ENCODE assay signal across 12 mouse cellular contexts in genomic region chr8:107244218-107244617, GRCm38 (mm10). TPM values are rescaled to one million over a fixed set of nuclear protein-coding genes. Genes with fewer than 3 reads are reported as not detected.
A peak's percentile ranks its signal among the peaks of the same experiment; 100 is the strongest.
DNase-seq lines count a peak whose midpoint lies in the region; TF ChIP-seq lines count a peak whose summit lies in the region.
"Had no signal": no experiment of that assay in that cellular context is flagged by ENCODE, and none has a peak within 500 bp of the region (broad histone marks: within the 10 kb centered on the region; RNA-seq: fewer than 3 reads in every experiment).

No protein-coding gene starts in this region.

- no peak for TF ChIP-seq CTCF in embryonic fibroblast, embryonic 13.5 days (IDR thresholded peaks at IDR 0.05; ENCODE audit: borderline replicate concordance, insufficient read depth, low read length)

- no peaks in the 10 kb centered on the region for H3K79me2 ChIP-seq in myocyte (ENCODE audit: control insufficient read depth, insufficient read depth)

- H3K4me3 ChIP-seq in embryonic fibroblast, embryonic 13.5 days (ENCODE audit: insufficient read depth, low read length) = no peak overlapping the region
- no peak overlapping the region for H3K4me3 ChIP-seq in myocyte
- H3K4me3 ChIP-seq: hindbrain, embryonic 12.5 days; midbrain, embryonic 12.5 days had no signal

- no peak for TF ChIP-seq POLR2A in embryonic fibroblast, embryonic 13.5 days (IDR thresholded peaks at IDR 0.05; ENCODE audit: low read depth, low read length)
- TF ChIP-seq POLR2A in myocyte (IDR thresholded peaks at IDR 0.05; ENCODE audit: insufficient read length, low read depth) = no peak

- DNase-seq in layer of hippocampus, adult 11-12 months (ENCODE audit: low spot score) = peak; percentile 28
- DNase-seq in layer of hippocampus, postnatal 10 days (ENCODE audit: low spot score in 2 of 2) = no peak
- DNase-seq in urinary bladder, postnatal 36 days (ENCODE audit: low spot score in 2 of 2) = peak; percentile 38 to 50
- no peak for DNase-seq in urinary bladder, postnatal 10 days (ENCODE audit: low spot score)
- DNase-seq in heart, postnatal 10 days = no peak
- DNase-seq in right cerebral cortex, adult 2 months (ENCODE audit: low spot score in 2 of 2) = no peak
- DNase-seq: cerebellum, adult 9-10 months had no signal

- intact Hi-C loops in heart, postnatal 10 days (cut with DNase I) = no loop called here

- H3K27ac ChIP-seq in embryonic fibroblast, embryonic 13.5 days (ENCODE audit: insufficient read depth, low read length) = peak overlapping the region; percentile 76
- H3K27ac ChIP-seq: hindbrain, embryonic 12.5 days; macrophage; midbrain, embryonic 12.5 days had no signal

- H3K36me3 ChIP-seq in myocyte (ENCODE audit: control insufficient read depth, insufficient read depth) = no peaks in the 10 kb centered on the region
- H3K36me3 ChIP-seq: hindbrain, embryonic 12.5 days; midbrain, embryonic 12.5 days had no signal

- no peaks in the 10 kb centered on the region for H3K27me3 ChIP-seq in myocyte (ENCODE audit: control insufficient read depth, insufficient read depth, insufficient read length)
- H3K27me3 ChIP-seq: hindbrain, embryonic 12.5 days; midbrain, embryonic 12.5 days had no signal

- no peak overlapping the region for H3ac ChIP-seq in myocyte (ENCODE audit: control insufficient read depth, insufficient read length)

- H3K4me2 ChIP-seq in myocyte (ENCODE audit: low read depth) = peak overlapping the region; percentile 50
- H3K4me2 ChIP-seq: hindbrain, embryonic 12.5 days; midbrain, embryonic 12.5 days had no signal

- no peaks in the 10 kb centered on the region for H3K4me1 ChIP-seq in embryonic fibroblast, embryonic 13.5 days (ENCODE audit: control insufficient read depth, insufficient read depth, low read length)
- H3K4me1 ChIP-seq: hindbrain, embryonic 12.5 days; midbrain, embryonic 12.5 days had no signal

TF ChIP-seq in myocyte, 11 proteins besides CTCF, POLR2A, EP300 and RAD21:
- TF ChIP-seq USF1 (IDR thresholded peaks at IDR 0.05; ENCODE audit: low read depth) (no peak), TCF12 (IDR thresholded peaks at IDR 0.05; ENCODE audit: insufficient read depth, poor library complexity, severe bottlenecking) (no peak), TCF3 (IDR thresholded peaks at IDR 0.05; ENCODE audit: insufficient read length, low read depth) (no peak), MAX (IDR thresholded peaks at IDR 0.05; ENCODE audit: low read depth) (no peak), CEBPB (IDR thresholded peaks at IDR 0.05; ENCODE audit: insufficient read depth, poor library complexity, severe bottlenecking) (peak; percentile 93), POLR2AphosphoS2 (IDR thresholded peaks at IDR 0.05; ENCODE audit: insufficient read length, low read depth) (no peak), MYOG (IDR thresholded peaks at IDR 0.05; ENCODE audit: control insufficient read depth in 1 of 3, insufficient read depth in 1 of 3, insufficient read length in 2 of 3, low read depth in 2 of 3) (peak in 1 of 3 experiments; percentile 75), SRF (IDR thresholded peaks at IDR 0.05; ENCODE audit: control insufficient read depth, insufficient read length, low read depth) (no peak), MYOD1 (IDR thresholded peaks at IDR 0.05; ENCODE audit: control insufficient read depth in 1 of 3, insufficient read length in 2 of 3, low read depth in 2 of 3) (peak in 2 of 3 experiments; percentile 45 to 67), REST (IDR thresholded peaks at IDR 0.05; ENCODE audit: insufficient read depth, insufficient read length) (no peak)
TF ChIP-seq in myocyte: peak in this region for 3.

RNA-seq across cellular contexts. Expression of gene Nfat5, which starts 49.1 kb away (rescaled TPM):
- 10 to 100 TPM; 37.9 to 39.4 TPM for total RNA-seq in layer of hippocampus, postnatal 10 days (2021)
- 89.1 and 108 TPM in 2 replicates for polyA plus RNA-seq in embryonic fibroblast, embryonic 13.5 days (2011; ENCODE audit: insufficient read length, low read depth, missing spikeins)
- polyA plus RNA-seq in myocyte (2012; fragmentation: generic; extraction: Trizol) = 5.6 TPM
- total RNA-seq in heart, postnatal 10 days (2021) = 10 to 100 TPM; 37.9 to 43.0 TPM

Comparison
In these comparisons a context has a peak if more than half of its experiments do, and no peak if none do; other contexts are left out.
1. DNase-seq: peak in layer of hippocampus, adult 11-12 months (single experiment) and urinary bladder, postnatal 36 days (2 of 2); none in layer of hippocampus, postnatal 10 days (0 of 2), urinary bladder, postnatal 10 days (single experiment), heart, postnatal 10 days (0 of 2) and right cerebral cortex, adult 2 months (0 of 2).